Mouse (Mus musculus) right cerebral cortex, postnatal 36 days (tissue): Measurements from ENCODE around the gene Prss29.
A peak's percentile ranks its signal among the peaks of the same experiment; 100 is the strongest.

Experiments
- DNase-seq, 2 experiments: peaks; one replicate each; pipeline ENCODE4 v3.0.0; 2022; ENCODE audit warnings: low spot score in 2 of 2, mixed read lengths in 1 of 2

Gene Prss29

GRCm38 (mm10) chr17:25318354-25318753 is at the start of gene Prss29:
Gene Prss29, plus strand, starts transcription at chr17:25318654.
- no peak for DNase-seq

GRCm38 (mm10) chr17:25270795-25271335 is 47.6 kb upstream of the Prss29 start:
- no peak for DNase-seq

GRCm38 (mm10) chr17:25272326-25272725 is 46.1 kb upstream of the Prss29 start:
- DNase-seq = no peak

- DNase-seq = peak; percentile 83 to 85
Observed at GRCm38 (mm10) chr17:25272951-25273705, 45.3 kb upstream of the Prss29 start.

GRCm38 (mm10) chr17:25273706-25274501 is 44.5 kb upstream of the Prss29 start:
- peak; percentile 90 to 91 for DNase-seq

- no peak for DNase-seq
Observed at GRCm38 (mm10) chr17:25274571-25275346, 43.7 kb upstream of the Prss29 start, which contains the start of gene Ube2i. Gene Ube2i, minus strand, starts transcription at chr17:25274622.

- DNase-seq = no peak
Observed at GRCm38 (mm10) chr17:25275833-25276232, 42.6 kb upstream of the Prss29 start.

GRCm38 (mm10) chr17:25282133-25282532 is 36.3 kb upstream of the Prss29 start:
- no peak for DNase-seq

GRCm38 (mm10) chr17:25285033-25285432 is 33.4 kb upstream of the Prss29 start:
- no peak for DNase-seq

- DNase-seq = peak in 1 of 2 experiments; percentile 30
Observed at GRCm38 (mm10) chr17:25288842-25289241, 29.6 kb upstream of the Prss29 start.

- DNase-seq = no peak
Observed at GRCm38 (mm10) chr17:25290411-25290810, 28.0 kb upstream of the Prss29 start.

GRCm38 (mm10) chr17:25293495-25293894 is 25.0 kb upstream of the Prss29 start:
- no peak for DNase-seq

- DNase-seq = no peak
Observed at GRCm38 (mm10) chr17:25294111-25294510, 24.3 kb upstream of the Prss29 start.

- DNase-seq = no peak
Observed at GRCm38 (mm10) chr17:25298094-25298493, 20.4 kb upstream of the Prss29 start, which contains the start of gene Prss34. Gene Prss34, plus strand, starts transcription at chr17:25298394.

GRCm38 (mm10) chr17:25308346-25308745 is 10.1 kb upstream of the Prss29 start, which contains the start of gene Prss28:
Gene Prss28, plus strand, starts transcription at chr17:25308646.
- DNase-seq = no peak

- DNase-seq = no peak
Observed at GRCm38 (mm10) chr17:25320819-25321218, 2.4 kb downstream of the Prss29 start.

- no peak for DNase-seq
Observed at GRCm38 (mm10) chr17:25322930-25323329, 4.5 kb downstream of the Prss29 start.

GRCm38 (mm10) chr17:25332321-25332720 is 13.9 kb downstream of the Prss29 start:
- DNase-seq = no peak

- peak; percentile 4 to 12 for DNase-seq
Observed at GRCm38 (mm10) chr17:25333943-25334342, 15.5 kb downstream of the Prss29 start.

GRCm38 (mm10) chr17:25338218-25338617 is 19.8 kb downstream of the Prss29 start:
- DNase-seq = no peak

GRCm38 (mm10) chr17:25340003-25340402 is 21.5 kb downstream of the Prss29 start:
- no peak for DNase-seq

GRCm38 (mm10) chr17:25341490-25341889 is 23.0 kb downstream of the Prss29 start:
- DNase-seq = no peak
